Mouse (Mus musculus) E14TG2a.4 (cell line): ENCODE data around the gene Pstpip1.

Experiments
- CTCF ChIP-seq: conservative IDR thresholded peaks from 2 replicates; pipeline ENCODE4 v1.5.1; 2014; ENCODE audit warnings: low read length
- NANOG ChIP-seq: IDR thresholded peaks from 2 replicates; pipeline ENCODE4 v1.6.1; 2014; ENCODE audit warnings: borderline replicate concordance, low read length, mixed read lengths
- POU5F1 ChIP-seq: IDR thresholded peaks from 2 replicates; pipeline ENCODE4 v1.6.1; 2014; ENCODE audit warnings: low read length, borderline replicate concordance

DNA sequence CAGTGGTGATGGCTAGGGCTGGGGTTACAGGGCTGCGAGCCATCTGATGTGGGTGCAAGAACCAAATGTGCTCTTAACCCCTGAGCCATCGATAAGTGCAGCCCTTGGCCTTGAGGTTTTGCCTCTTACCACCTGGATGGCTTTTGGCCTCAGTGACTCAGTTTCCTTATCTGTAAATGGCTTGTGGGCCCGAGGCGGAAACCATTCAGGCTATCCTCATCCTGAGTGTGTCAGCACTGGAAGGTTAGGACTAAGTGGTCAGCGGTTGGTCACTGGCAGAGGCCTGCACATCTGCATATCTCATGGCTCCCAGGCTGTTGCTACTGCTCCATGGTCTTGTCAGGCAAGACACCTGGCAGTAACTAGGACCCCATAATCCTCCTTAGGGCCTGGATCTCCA lies 28.3 kb downstream of the Pstpip1 start:
- TF ChIP-seq CTCF = no peak
- no peak for TF ChIP-seq NANOG
- TF ChIP-seq POU5F1 = no peak
